Mouse (Mus musculus) spleen, adult 2 months (tissue): ENCODE results near the gene Pfn1.

ENCODE experiments used
- CTCF ChIP-seq: fragments of 200-500 bp; IDR thresholded peaks from 2 replicates; pipeline ENCODE4 v1.5.1; 2011; ENCODE audit warnings: mild to moderate bottlenecking, inconsistent platforms; ENCODE audit not compliant: insufficient read depth, insufficient read length, insufficient replicate concordance; ENCODE audit errors: extremely low read depth
- POLR2A ChIP-seq: fragments of 200-500 bp; IDR thresholded peaks from 2 replicates; pipeline ENCODE4 v1.6.1; 2011; ENCODE audit warnings: low read depth, low read length, inconsistent platforms

DNA sequence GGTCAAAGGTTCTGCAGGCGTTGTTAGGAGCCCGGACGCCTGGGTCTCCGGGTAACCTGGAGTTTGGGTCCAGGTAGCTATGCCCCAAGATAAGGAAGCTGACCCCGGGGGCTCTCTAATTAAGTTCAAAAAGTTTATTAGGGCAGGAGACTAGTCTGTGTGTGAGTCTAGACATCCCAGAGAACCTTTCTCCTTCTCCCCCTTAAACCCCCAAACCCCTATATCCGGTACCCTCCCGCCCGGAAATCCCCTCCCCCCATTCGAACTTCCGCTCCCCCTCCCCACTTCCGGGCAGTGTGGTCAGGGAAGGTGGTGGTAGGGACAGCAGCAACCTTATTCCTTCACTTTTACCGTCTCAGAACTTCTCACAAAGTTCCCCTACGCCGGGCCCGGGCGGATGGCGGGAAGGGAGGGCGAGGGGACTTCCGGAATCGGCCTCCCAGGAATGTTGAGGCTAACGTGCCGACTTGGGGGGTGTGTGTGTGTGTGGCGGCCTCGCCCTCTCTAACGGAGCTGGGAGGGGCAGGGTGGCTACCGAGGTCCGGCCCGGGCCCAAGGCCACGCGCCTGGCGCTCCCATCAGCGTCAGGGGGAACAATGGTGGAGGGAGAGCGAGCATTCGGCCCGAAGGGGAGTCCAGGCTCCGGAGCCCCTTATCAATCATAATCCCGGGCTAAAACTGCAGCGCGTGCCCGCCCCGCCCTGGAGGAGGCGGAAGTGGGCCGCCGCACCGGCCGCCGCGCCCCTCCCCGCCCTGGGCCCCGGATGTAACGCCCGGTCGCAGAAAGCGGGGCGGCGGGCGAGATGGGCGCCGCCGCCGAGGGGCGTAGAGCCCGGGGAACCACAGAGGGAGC lies 873 bp downstream of the Pfn1 start:
- TF ChIP-seq CTCF: 0 out of 2 replicates have a peak, but pooled peaks have one; percentile 1
- peak; percentile 80 for TF ChIP-seq POLR2A
